Mouse (Mus musculus) midbrain, embryonic 16.5 days (tissue): ENCODE data around the gene Pafah1b1. TPM values are rescaled to one million over a fixed set of nuclear protein-coding genes. Genes with fewer than 3 reads are reported as not detected.

Experiments used
- ATAC-seq: fragments of 200-750 bp; cut with Nextera tagmentation; 2 replicates; pipeline ENCODE4 v1.8.0; 2017; ENCODE audit warnings: moderate TSS enrichment
- H3K27ac ChIP-seq: fragments of 300-500 bp; sonication (generic); 2 replicates; pipeline ENCODE4 v1.5.1; 2014; ENCODE audit warnings: mild to moderate bottlenecking, low read length, mixed read lengths
- H3K27me3 ChIP-seq: fragments of 300-500 bp; sonication (generic); 2 replicates; pipeline ENCODE4 v1.6.1; 2014; ENCODE audit warnings: low read depth, low read length, mixed read lengths; ENCODE audit not compliant: control insufficient read depth, insufficient read depth
- H3K36me3 ChIP-seq: fragments of 300-500 bp; sonication (generic); 2 replicates; pipeline ENCODE4 v1.6.1; 2014; ENCODE audit warnings: mild to moderate bottlenecking, low read length, moderate library complexity, mixed read lengths; ENCODE audit not compliant: control insufficient read depth, insufficient read depth
- H3K4me1 ChIP-seq: fragments of 300-500 bp; sonication (generic); 2 replicates; pipeline ENCODE4 v1.6.1; 2014; ENCODE audit warnings: mild to moderate bottlenecking, low read length, mixed read lengths; ENCODE audit not compliant: control insufficient read depth, insufficient read depth
- H3K4me2 ChIP-seq: fragments of 300-500 bp; sonication (generic); 2 replicates; pipeline ENCODE4 v1.6.1; 2014; ENCODE audit warnings: mild to moderate bottlenecking, low read length, mixed read lengths
- H3K4me3 ChIP-seq: fragments of 300-500 bp; sonication (generic); 2 replicates; pipeline ENCODE4 v1.5.1; 2014; ENCODE audit warnings: low read depth, mild to moderate bottlenecking, low read length, moderate library complexity, mixed read lengths
- H3K9ac ChIP-seq: fragments of 300-500 bp; sonication (generic); 2 replicates; pipeline ENCODE4 v1.6.1; 2014; ENCODE audit warnings: low read depth, low read length, mixed read lengths
- H3K9me3 ChIP-seq: fragments of 300-500 bp; sonication (generic); replicated peaks from 2 replicates; pipeline ENCODE4 v1.6.1; 2014; ENCODE audit warnings: mild to moderate bottlenecking, low read length, mixed read lengths; ENCODE audit not compliant: control insufficient read depth, poor library complexity, severe bottlenecking
- WGBS: fragments of 180-500 bp; shearing (Covaris S2); extraction: QIAGEN DNeasy Blood & Tissue Kit; methylation state at CpG from one replicate; pipeline ENCODE4 v1.1.7; 2014; 5-methylcytosine and 5-hydroxymethylcytosine counted together
- polyA plus RNA-seq: library from polyadenylated mRNA; unstranded; fragments of >200 nt; fragmentation: Nextera tagmentation; extraction: Ambion mirVana; gene quantifications from 2 replicates; pipeline ENCODE4 v1.2.1, GENCODE M21; 2015

The Pafah1b1 gene
- polyA plus RNA-seq, 1 experiment from 2014 or later: 45.8 TPM

GRCm38 (mm10) chr11:74639628-74640027 lies 84.8 kb downstream of the Pafah1b1 start:
- H3K9ac ChIP-seq: no peak overlapping the region
- H3K4me2 ChIP-seq: no peak overlapping the region
- no peaks in the 10 kb centered on the region; the same call in 1 of the 2 replicates for H3K27me3 ChIP-seq
- no peaks in the 10 kb centered on the region for H3K36me3 ChIP-seq
- peaks cover 17% of the 10 kb centered on the region for H3K4me1 ChIP-seq
- no peak for ATAC-seq
- H3K27ac ChIP-seq: no peak overlapping the region
- WGBS: 71% methylated on average over 1 of the region's 1 CpGs
- H3K9me3 ChIP-seq: no peaks in the 10 kb centered on the region
- H3K4me3 ChIP-seq: no peak overlapping the region

GRCm38 (mm10) chr11:74638791-74639411 lies 85.6 kb downstream of the Pafah1b1 start:
- ATAC-seq: peak; percentile 59

GRCm38 (mm10) chr11:74637971-74638790 lies 86.3 kb downstream of the Pafah1b1 start:
- H3K4me3 ChIP-seq: peak overlapping the region; percentile 58
- H3K9ac ChIP-seq: peak overlapping the region; percentile 95
- no peaks in the 10 kb centered on the region for H3K36me3 ChIP-seq
- no peaks in the 10 kb centered on the region; the same call in 1 of the 2 replicates for H3K27me3 ChIP-seq
- H3K4me2 ChIP-seq: peak overlapping the region; percentile 92
- WGBS: under 1% methylated on average over 82 of the region's 86 CpGs
- H3K27ac ChIP-seq: peak overlapping the region; percentile 95
- H3K9me3 ChIP-seq: no peaks in the 10 kb centered on the region
- ATAC-seq: peak; percentile 86
- H3K4me1 ChIP-seq: peaks cover 17% of the 10 kb centered on the region

More at GRCm38 (mm10) chr11:74638791-74639411, 85.6 kb downstream of the Pafah1b1 start:
- 7% methylated on average over 9 of the region's 9 CpGs for WGBS
- Histone ChIP-seq H3K9me3 (no peaks in the 10 kb centered on the region), H3K4me2 (peak overlapping the region; percentile 92), H3K36me3 (no peaks in the 10 kb centered on the region), H3K9ac (peak overlapping the region; percentile 95), H3K27ac (peak overlapping the region; percentile 95), H3K27me3 (no peaks in the 10 kb centered on the region; the same call in 1 of the 2 replicates), H3K4me1 (peaks cover 17% of the 10 kb centered on the region), H3K4me3 (peak overlapping the region; percentile 58)

- peak overlapping the region; percentile 58 for H3K4me3 ChIP-seq
- H3K36me3 ChIP-seq: no peaks in the 10 kb centered on the region
- H3K4me1 ChIP-seq: peaks cover 17% of the 10 kb centered on the region
- H3K27ac ChIP-seq: peak overlapping the region; percentile 95
- WGBS: 14% methylated on average over 8 of the region's 8 CpGs
- no peaks in the 10 kb centered on the region; the same call in 1 of the 2 replicates for H3K27me3 ChIP-seq
- peak overlapping the region; percentile 92 for H3K4me2 ChIP-seq
- H3K9me3 ChIP-seq: no peaks in the 10 kb centered on the region
- peak; percentile 19; the same call in 1 of the 2 replicates for ATAC-seq
- H3K9ac ChIP-seq: peak overlapping the region; percentile 95
These were observed 87.0 kb downstream of the Pafah1b1 start for GRCm38 (mm10) chr11:74637486-74637885.

GRCm38 (mm10) chr11:74634490-74635275 lies 89.8 kb downstream of the Pafah1b1 start:
- Histone ChIP-seq H3K9me3 (no peaks in the 10 kb centered on the region), H3K4me2 (no peak overlapping the region), H3K4me3 (no peak overlapping the region), H3K4me1 (peaks cover 17% of the 10 kb centered on the region), H3K27ac (no peak overlapping the region), H3K9ac (no peak overlapping the region), H3K27me3 (no peaks in the 10 kb centered on the region; the same call in 1 of the 2 replicates), H3K36me3 (0 out of 2 replicates have a peak, but pooled peaks cover 2% of the 10 kb centered on the region)
- 64% methylated on average over 5 of the region's 5 CpGs for WGBS
- no peak for ATAC-seq

- H3K9me3 ChIP-seq: no peaks in the 10 kb centered on the region
- no peak overlapping the region for H3K4me2 ChIP-seq
- H3K4me1 ChIP-seq: peaks cover 2% of the 10 kb centered on the region
- H3K9ac ChIP-seq: no peak overlapping the region
- 0 out of 2 replicates have a peak, but pooled peaks cover 2% of the 10 kb centered on the region for H3K36me3 ChIP-seq
- H3K27me3 ChIP-seq: no peaks in the 10 kb centered on the region; the same call in 1 of the 2 replicates
- no peak overlapping the region for H3K4me3 ChIP-seq
- WGBS: 68% methylated on average over 7 of the region's 7 CpGs
- no peak for ATAC-seq
- no peak overlapping the region for H3K27ac ChIP-seq
These were observed 92.3 kb downstream of the Pafah1b1 start for GRCm38 (mm10) chr11:74631880-74632789.

GRCm38 (mm10) chr11:74627481-74627880 lies 97.0 kb downstream of the Pafah1b1 start:
- no peaks in the 10 kb centered on the region for H3K27me3 ChIP-seq
- H3K4me1 ChIP-seq: no peaks in the 10 kb centered on the region
- 0 out of 2 replicates have a peak, but pooled peaks cover 2% of the 10 kb centered on the region for H3K36me3 ChIP-seq
- no peak for ATAC-seq
- no peak overlapping the region for H3K27ac ChIP-seq
- WGBS: 73% methylated on average over 3 of the region's 3 CpGs
- no peak overlapping the region for H3K9ac ChIP-seq
- H3K9me3 ChIP-seq: no peaks in the 10 kb centered on the region
- no peak overlapping the region for H3K4me2 ChIP-seq
- no peak overlapping the region for H3K4me3 ChIP-seq

GRCm38 (mm10) chr11:74625333-74625732 lies 99.1 kb downstream of the Pafah1b1 start:
- no peak overlapping the region for H3K9ac ChIP-seq
- H3K9me3 ChIP-seq: no peaks in the 10 kb centered on the region
- no peaks in the 10 kb centered on the region for H3K36me3 ChIP-seq
- H3K4me1 ChIP-seq: peaks cover 4% of the 10 kb centered on the region
- no peak for ATAC-seq
- no peak overlapping the region for H3K4me3 ChIP-seq
- no peak overlapping the region for H3K27ac ChIP-seq
- no peak overlapping the region for H3K4me2 ChIP-seq
- H3K27me3 ChIP-seq: no peaks in the 10 kb centered on the region
